Mouse (Mus musculus): Measurements from ENCODE around the gene Ptpre. TPM values are rescaled to one million over a fixed set of nuclear protein-coding genes. Genes with fewer than 3 reads are reported as not detected.

The Ptpre gene
- polyA plus RNA-seq, 1 experiment from 2014 or later, result 3.1 TPM

- no peaks in the 10 kb centered on the region for H3K36me3 ChIP-seq (ENCODE audit: control insufficient read depth, insufficient read depth)
- no peak overlapping the region for H3K27ac ChIP-seq (ENCODE audit: low read length)
- H3K4me3 ChIP-seq (ENCODE audit: low read length), result no peak overlapping the region
- no peak overlapping the region for H3K9ac ChIP-seq (ENCODE audit: low read length)
- H3K27me3 ChIP-seq (ENCODE audit: control insufficient read depth, insufficient read depth, low read length), result no peaks in the 10 kb centered on the region; the same call in 1 of the 2 replicates
- H3K9me3 ChIP-seq (replicated peaks; ENCODE audit: control insufficient read depth, low read length), result no peaks in the 10 kb centered on the region
- no peak overlapping the region for H3K4me2 ChIP-seq (ENCODE audit: low read depth, low read length)
- no peak for ATAC-seq (replicated peaks; ENCODE audit: extremely low read depth, insufficient read depth, low FRiP score)
- peaks cover 32% of the 10 kb centered on the region for H3K4me1 ChIP-seq (ENCODE audit: control insufficient read depth, insufficient read depth, low read length)
- WGBS, result 43% methylated on average over 3 of the region's 3 CpGs
These were observed 56.5 kb downstream of the Ptpre start for GRCm38 (mm10) chr7:135593825-135594224.

DNA sequence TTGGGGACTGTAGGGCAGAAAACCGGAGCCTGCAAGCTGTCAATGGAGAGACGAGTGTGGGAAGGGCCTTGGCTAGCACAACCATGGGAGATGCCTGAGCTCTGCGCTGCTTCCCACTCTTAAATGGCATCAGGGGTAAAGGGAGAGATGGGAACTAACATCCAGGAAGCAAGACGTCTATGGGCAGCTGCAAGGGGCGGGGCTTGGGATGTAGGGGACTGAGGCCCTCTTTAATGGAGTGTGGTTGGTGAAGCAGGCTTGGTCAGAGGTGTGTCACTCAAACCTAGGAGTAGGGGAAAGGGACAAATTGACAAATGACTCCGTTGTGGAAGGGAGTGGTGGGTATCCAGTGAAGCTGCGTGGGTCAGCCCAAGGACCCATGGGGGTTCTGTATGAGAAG is 57.4 kb downstream of the Ptpre start:
- no peaks in the 10 kb centered on the region for H3K36me3 ChIP-seq (ENCODE audit: control insufficient read depth, insufficient read depth)
- H3K4me3 ChIP-seq (ENCODE audit: low read length), result no peak overlapping the region
- no peaks in the 10 kb centered on the region for H3K9me3 ChIP-seq (replicated peaks; ENCODE audit: control insufficient read depth, low read length)
- no peak overlapping the region for H3K9ac ChIP-seq (ENCODE audit: low read length)
- ATAC-seq (replicated peaks; ENCODE audit: extremely low read depth, insufficient read depth, low FRiP score), result no peak
- H3K4me2 ChIP-seq (ENCODE audit: low read depth, low read length), result no peak overlapping the region
- H3K27ac ChIP-seq (ENCODE audit: low read length), result no peak overlapping the region
- H3K27me3 ChIP-seq (ENCODE audit: control insufficient read depth, insufficient read depth, low read length), result no peaks in the 10 kb centered on the region; the same call in 1 of the 2 replicates
- WGBS, result 63% methylated on average over 7 of the region's 7 CpGs
- H3K4me1 ChIP-seq (ENCODE audit: control insufficient read depth, insufficient read depth, low read length), result peaks cover 36% of the 10 kb centered on the region

- Histone ChIP-seq H3K4me1 (ENCODE audit: control insufficient read depth, insufficient read depth, low read length) (peaks cover 36% of the 10 kb centered on the region), H3K27me3 (ENCODE audit: control insufficient read depth, insufficient read depth, low read length) (no peaks in the 10 kb centered on the region; the same call in 1 of the 2 replicates), H3K4me2 (ENCODE audit: low read depth, low read length) (no peak overlapping the region), H3K9ac (ENCODE audit: low read length) (no peak overlapping the region), H3K4me3 (ENCODE audit: low read length) (no peak overlapping the region), H3K9me3 (replicated peaks; ENCODE audit: control insufficient read depth, low read length) (no peaks in the 10 kb centered on the region), H3K36me3 (ENCODE audit: control insufficient read depth, insufficient read depth) (no peaks in the 10 kb centered on the region), H3K27ac (ENCODE audit: low read length) (no peak overlapping the region)
- 50% methylated on average over 5 of the region's 5 CpGs for WGBS
- no peak for ATAC-seq (replicated peaks; ENCODE audit: extremely low read depth, insufficient read depth, low FRiP score)
These were observed 58.4 kb downstream of the Ptpre start for GRCm38 (mm10) chr7:135595640-135596174.

DNA sequence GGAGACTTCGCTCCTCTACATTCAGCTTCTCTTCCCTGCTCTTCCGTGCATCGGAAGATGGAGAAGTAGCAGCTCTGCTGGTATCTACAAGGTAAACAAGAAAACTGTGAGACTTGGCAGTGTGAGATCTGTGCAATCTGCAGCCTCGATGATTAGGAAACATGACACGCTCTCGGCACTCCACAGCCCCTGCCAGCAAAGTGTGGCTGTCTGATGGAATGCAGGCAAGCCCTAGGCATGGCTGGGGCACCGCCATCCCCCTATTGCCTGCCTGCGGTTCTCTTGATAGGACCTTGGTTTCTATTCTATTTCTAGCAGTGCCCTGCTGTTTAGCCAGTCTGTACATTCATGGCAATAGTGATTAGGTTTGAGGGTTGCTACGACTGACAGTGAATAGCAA is 59.7 kb downstream of the Ptpre start:
- ATAC-seq (replicated peaks; ENCODE audit: extremely low read depth, insufficient read depth, low FRiP score), result peak; percentile 82
- Histone ChIP-seq H3K4me1 (ENCODE audit: control insufficient read depth, insufficient read depth, low read length) (peaks cover 42% of the 10 kb centered on the region), H3K4me2 (ENCODE audit: low read depth, low read length) (peak overlapping the region; percentile 47), H3K4me3 (ENCODE audit: low read length) (no peak overlapping the region), H3K9ac (ENCODE audit: low read length) (no peak overlapping the region), H3K27me3 (ENCODE audit: control insufficient read depth, insufficient read depth, low read length) (no peaks in the 10 kb centered on the region; the same call in 1 of the 2 replicates), H3K36me3 (ENCODE audit: control insufficient read depth, insufficient read depth) (no peaks in the 10 kb centered on the region), H3K27ac (ENCODE audit: low read length) (peak overlapping the region; percentile 74), H3K9me3 (replicated peaks; ENCODE audit: control insufficient read depth, low read length) (no peaks in the 10 kb centered on the region)
- WGBS, result 16% methylated on average over 9 of the region's 9 CpGs

GRCm38 (mm10) chr7:135597604-135598289 is 60.5 kb downstream of the Ptpre start:
- Histone ChIP-seq H3K27ac (ENCODE audit: low read length) (peak overlapping the region; percentile 74), H3K9me3 (replicated peaks; ENCODE audit: control insufficient read depth, low read length) (no peaks in the 10 kb centered on the region), H3K4me3 (ENCODE audit: low read length) (no peak overlapping the region), H3K4me2 (ENCODE audit: low read depth, low read length) (peak overlapping the region; percentile 47), H3K4me1 (ENCODE audit: control insufficient read depth, insufficient read depth, low read length) (peaks cover 46% of the 10 kb centered on the region), H3K27me3 (ENCODE audit: control insufficient read depth, insufficient read depth, low read length) (no peaks in the 10 kb centered on the region), H3K9ac (ENCODE audit: low read length) (no peak overlapping the region), H3K36me3 (ENCODE audit: control insufficient read depth, insufficient read depth) (no peaks in the 10 kb centered on the region)
- 40% methylated on average over 12 of the region's 12 CpGs for WGBS
- peak; percentile 16; the same call in 1 of the 2 replicates for ATAC-seq (replicated peaks; ENCODE audit: extremely low read depth, insufficient read depth, low FRiP score)

GRCm38 (mm10) chr7:135598303-135598855 is 61.1 kb downstream of the Ptpre start:
- H3K4me2 ChIP-seq (ENCODE audit: low read depth, low read length), result no peak overlapping the region
- no peak overlapping the region for H3K4me3 ChIP-seq (ENCODE audit: low read length)
- H3K4me1 ChIP-seq (ENCODE audit: control insufficient read depth, insufficient read depth, low read length), result peaks cover 50% of the 10 kb centered on the region
- no peak for ATAC-seq (replicated peaks; ENCODE audit: extremely low read depth, insufficient read depth, low FRiP score)
- no peaks in the 10 kb centered on the region for H3K9me3 ChIP-seq (replicated peaks; ENCODE audit: control insufficient read depth, low read length)
- H3K36me3 ChIP-seq (ENCODE audit: control insufficient read depth, insufficient read depth), result no peaks in the 10 kb centered on the region
- H3K27me3 ChIP-seq (ENCODE audit: control insufficient read depth, insufficient read depth, low read length), result no peaks in the 10 kb centered on the region
- no peak overlapping the region; the same call in 1 of the 2 replicates for H3K9ac ChIP-seq (ENCODE audit: low read length)
- WGBS, result 48% methylated on average over 7 of the region's 7 CpGs
- H3K27ac ChIP-seq (ENCODE audit: low read length), result peak overlapping the region; percentile 74

DNA sequence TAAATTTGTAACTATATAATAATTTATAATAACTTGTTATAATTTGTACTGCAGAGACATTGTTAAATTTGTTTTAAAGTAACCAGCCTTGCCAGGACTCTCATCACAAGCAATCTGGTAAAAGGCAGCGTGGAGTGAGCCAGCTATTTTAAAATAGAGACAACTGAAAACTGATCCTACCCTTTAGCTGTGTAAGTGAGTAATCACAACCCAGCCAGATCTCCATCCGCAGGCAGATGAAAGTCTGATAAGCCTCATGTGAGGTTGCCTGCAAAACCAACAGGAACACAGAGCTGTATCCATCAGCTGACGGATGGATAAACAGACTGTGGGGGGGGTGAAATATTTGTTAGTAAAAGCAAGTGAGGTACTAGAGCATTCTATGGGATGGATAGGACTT is 62.8 kb downstream of the Ptpre start:
- no peak for ATAC-seq (replicated peaks; ENCODE audit: extremely low read depth, insufficient read depth, low FRiP score)

GRCm38 (mm10) chr7:135601607-135602006 is 64.3 kb downstream of the Ptpre start:
- Histone ChIP-seq H3K36me3 (ENCODE audit: control insufficient read depth, insufficient read depth) (no peaks in the 10 kb centered on the region), H3K4me2 (ENCODE audit: low read depth, low read length) (no peak overlapping the region), H3K4me1 (ENCODE audit: control insufficient read depth, insufficient read depth, low read length) (peaks cover 49% of the 10 kb centered on the region), H3K9ac (ENCODE audit: low read length) (no peak overlapping the region), H3K9me3 (replicated peaks; ENCODE audit: control insufficient read depth, low read length) (no peaks in the 10 kb centered on the region), H3K27ac (ENCODE audit: low read length) (no peak overlapping the region), H3K27me3 (ENCODE audit: control insufficient read depth, insufficient read depth, low read length) (no peaks in the 10 kb centered on the region), H3K4me3 (ENCODE audit: low read length) (no peak overlapping the region)
- 39% methylated on average over 8 of the region's 8 CpGs for WGBS
- no peak for ATAC-seq (replicated peaks; ENCODE audit: extremely low read depth, insufficient read depth, low FRiP score)

More for the DNA sequence above, 62.8 kb downstream of the Ptpre start:
- no peaks in the 10 kb centered on the region for H3K36me3 ChIP-seq (ENCODE audit: control insufficient read depth, insufficient read depth)
- H3K4me2 ChIP-seq (ENCODE audit: low read depth, low read length), result no peak overlapping the region
- H3K9ac ChIP-seq (ENCODE audit: low read length), result no peak overlapping the region
- H3K27ac ChIP-seq (ENCODE audit: low read length), result no peak overlapping the region
- no peaks in the 10 kb centered on the region for H3K9me3 ChIP-seq (replicated peaks; ENCODE audit: control insufficient read depth, low read length)
- peaks cover 53% of the 10 kb centered on the region for H3K4me1 ChIP-seq (ENCODE audit: control insufficient read depth, insufficient read depth, low read length)
- WGBS, result 55% methylated on average over 3 of the region's 3 CpGs
- no peaks in the 10 kb centered on the region for H3K27me3 ChIP-seq (ENCODE audit: control insufficient read depth, insufficient read depth, low read length)
- no peak overlapping the region for H3K4me3 ChIP-seq (ENCODE audit: low read length)

- no peaks in the 10 kb centered on the region for H3K27me3 ChIP-seq (ENCODE audit: control insufficient read depth, insufficient read depth, low read length)
- no peaks in the 10 kb centered on the region for H3K9me3 ChIP-seq (replicated peaks; ENCODE audit: control insufficient read depth, low read length)
- peaks cover 43% of the 10 kb centered on the region for H3K4me1 ChIP-seq (ENCODE audit: control insufficient read depth, insufficient read depth, low read length)
- no peak overlapping the region for H3K4me2 ChIP-seq (ENCODE audit: low read depth, low read length)
- 82% methylated on average over 6 of the region's 6 CpGs for WGBS
- H3K36me3 ChIP-seq (ENCODE audit: control insufficient read depth, insufficient read depth), result no peaks in the 10 kb centered on the region
- no peak overlapping the region for H3K4me3 ChIP-seq (ENCODE audit: low read length)
- H3K9ac ChIP-seq (ENCODE audit: low read length), result no peak overlapping the region
- H3K27ac ChIP-seq (ENCODE audit: low read length), result peak overlapping the region; percentile 51; the same call in 1 of the 2 replicates
- ATAC-seq (replicated peaks; ENCODE audit: extremely low read depth, insufficient read depth, low FRiP score), result no peak
These were observed 65.0 kb downstream of the Ptpre start for GRCm38 (mm10) chr7:135602265-135602664.

Data from heart, embryonic 16.5 days (tissue).